In the genomic region with DNA sequence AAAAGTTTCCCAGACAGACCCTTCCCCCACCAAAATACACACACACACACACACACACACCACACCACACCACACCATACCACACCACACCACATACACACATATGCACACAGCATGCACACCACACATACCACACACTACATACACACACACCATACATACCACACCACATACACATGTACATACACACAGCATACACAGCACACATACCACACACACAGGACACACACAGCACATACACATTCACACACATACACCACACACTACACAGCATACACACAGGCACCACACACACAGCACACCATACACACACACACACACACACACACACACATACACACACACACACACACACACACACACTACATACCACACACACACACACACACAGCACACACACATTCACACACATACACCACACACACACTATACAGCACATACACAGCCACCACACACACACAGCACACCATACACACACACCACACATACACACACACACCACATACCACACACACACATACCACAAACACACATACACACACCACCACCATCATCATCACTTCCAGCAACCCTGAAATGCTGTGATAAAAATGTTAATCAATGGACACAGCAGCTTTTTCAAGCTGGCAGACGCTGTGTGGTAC, we compare ENCODE assay signal across 11 mouse cellular contexts. TPM values are rescaled to one million over a fixed set of nuclear protein-coding genes. Genes with fewer than 3 reads are reported as not detected.
DNase-seq lines count a peak whose midpoint lies in the region; ATAC-seq and TF ChIP-seq lines count a peak whose summit lies in the region.
"Had no signal": no experiment of that assay in that cellular context is flagged by ENCODE, and none has a peak within 500 bp of the region (broad histone marks: within the 10 kb centered on the region; RNA-seq: fewer than 3 reads in every experiment).

No protein-coding gene starts in this region.

- no peaks in the 10 kb centered on the region for H3K4me1 ChIP-seq in heart, embryonic 10.5 days
- peaks cover 9% of the 10 kb centered on the region for H3K4me1 ChIP-seq in megakaryocyte, embryonic 14.5 days
- no peaks in the 10 kb centered on the region for H3K4me1 ChIP-seq in stomach, postnatal 0 days (replicated peaks; ENCODE audit: control insufficient read depth, insufficient read depth)

- no peak overlapping the region for H3K4me2 ChIP-seq in stomach, postnatal 0 days (replicated peaks; ENCODE audit: low read depth)

- no peak overlapping the region for H3K27ac ChIP-seq in heart, embryonic 10.5 days
- H3K27ac ChIP-seq in stomach, postnatal 0 days (replicated peaks) = no peak overlapping the region
- H3K27ac ChIP-seq: heart, adult 2 months had no signal

- no peak overlapping the region for H3K9ac ChIP-seq in stomach, postnatal 0 days (ENCODE audit: low read length)

- whole genome bisulfite sequencing in heart, embryonic 10.5 days = 80% methylated on average over 1 of the region's 1 CpGs
- WGBS in stomach, postnatal 0 days = 79% methylated on average over 1 of the region's 1 CpGs

- TF ChIP-seq EP300 in stomach, postnatal 0 days (optimal IDR thresholded peaks at IDR 0.05) = no peak

- peak; percentile 87 for DNase-seq in heart, adult 11 months
- no peak for DNase-seq in heart, embryonic 10.5 days (ENCODE audit: low spot score)
- DNase-seq in stomach, postnatal 0 days (ENCODE audit: low spot score) = no peak
- DNase-seq in embryo, embryonic 9.5 days (ENCODE audit: extremely low spot score) = no peak
- no peak for DNase-seq in adrenal gland, postnatal 14 days
- DNase-seq: heart, adult 2 months had no signal

- no peak overlapping the region for H3K4me3 ChIP-seq in heart, embryonic 10.5 days
- H3K4me3 ChIP-seq in megakaryocyte, embryonic 14.5 days (replicated peaks) = peak overlapping the region; percentile 67
- H3K4me3 ChIP-seq in stomach, postnatal 0 days (ENCODE audit: low read depth, low read length) = no peak overlapping the region
- H3K4me3 ChIP-seq: heart, adult 2 months had no signal

- TF ChIP-seq CTCF in stomach, postnatal 0 days (IDR thresholded peaks at IDR 0.05; ENCODE audit: low read depth) = no peak

- H3K27me3 ChIP-seq in heart, embryonic 10.5 days (ENCODE audit: insufficient read depth, poor library complexity, severe bottlenecking) = peaks cover 6% of the 10 kb centered on the region; the same call in 1 of the 2 replicates
- peaks cover 39% of the 10 kb centered on the region for H3K27me3 ChIP-seq in megakaryocyte, embryonic 14.5 days (replicated peaks)
- H3K27me3 ChIP-seq in stomach, postnatal 0 days (ENCODE audit: control insufficient read depth, insufficient read depth, low read length) = no peaks in the 10 kb centered on the region

- no peak for ATAC-seq in megakaryocyte, adult 5-6 weeks (ENCODE audit: poor library complexity, severe bottlenecking)
- peak; percentile 39; the same call in 1 of the 2 replicates for ATAC-seq in megakaryocyte progenitor cell, adult 5-6 weeks (replicated peaks; ENCODE audit: poor library complexity)
- peak; percentile 67; the same call in 1 of the 2 replicates for ATAC-seq in stomach, postnatal 0 days (ENCODE audit: low FRiP score, low TSS enrichment)

- H3K9me3 ChIP-seq in heart, embryonic 10.5 days = no peaks in the 10 kb centered on the region
- peaks cover 4% of the 10 kb centered on the region for H3K9me3 ChIP-seq in megakaryocyte, embryonic 14.5 days
- no peaks in the 10 kb centered on the region for H3K9me3 ChIP-seq in stomach, postnatal 0 days (ENCODE audit: control insufficient read depth, low read length)

- H3K36me3 ChIP-seq in heart, embryonic 10.5 days = no peaks in the 10 kb centered on the region
- no peaks in the 10 kb centered on the region for H3K36me3 ChIP-seq in megakaryocyte, embryonic 14.5 days (replicated peaks; ENCODE audit: low read length)
- no peaks in the 10 kb centered on the region for H3K36me3 ChIP-seq in stomach, postnatal 0 days (ENCODE audit: control insufficient read depth, insufficient read depth, low read length)

RNA-seq across cellular contexts. Expression of a gene that starts 26.6 kb away (rescaled TPM):
- 0.09 TPM in 1 of 2 replicates, not detected in the other for polyA plus RNA-seq in heart, embryonic 10.5 days (2016; fragmentation: Nextera tagmentation; extraction: Ambion mirVana)
- not detected in 2 replicates for polyA plus RNA-seq in megakaryocyte, embryonic 14.5 days (2012; ENCODE audit: insufficient read depth, low replicate concordance)
- not detected in 2 replicates for total RNA-seq in megakaryocyte, adult 5-6 weeks (2015)
- not detected in 2 replicates for total RNA-seq in megakaryocyte, adult 5-6 weeks (2017)
- total RNA-seq in megakaryocyte progenitor cell, adult 5-6 weeks (2015) = not detected in 2 replicates
- not detected in 2 replicates for total RNA-seq in megakaryocyte progenitor cell, adult 5-6 weeks (2017)
- polyA plus RNA-seq in stomach, postnatal 0 days (2015; fragmentation: Nextera tagmentation; extraction: Ambion mirVana) = not detected in 2 replicates
- total RNA-seq in adrenal gland, postnatal 14 days (2021) = not detected in 2 replicates
- total RNA-seq: heart, adult 2 months had no signal
- polyA plus RNA-seq: C2C12; lung, embryonic 16.5 days had no signal

RNA-seq across cellular contexts. Expression of a gene that starts 46.0 kb away (rescaled TPM):
- 36.8 and 44.2 TPM in 2 replicates for polyA plus RNA-seq in heart, embryonic 10.5 days (2016; fragmentation: Nextera tagmentation; extraction: Ambion mirVana)
- 59.9 and 92.2 TPM in 2 replicates for polyA plus RNA-seq in megakaryocyte, embryonic 14.5 days (2012; ENCODE audit: insufficient read depth, low replicate concordance)
- 55.5 and 84.6 TPM in 2 replicates for total RNA-seq in megakaryocyte, adult 5-6 weeks (2015)
- 52.5 and 65.3 TPM in 2 replicates for total RNA-seq in megakaryocyte, adult 5-6 weeks (2017)
- total RNA-seq in megakaryocyte progenitor cell, adult 5-6 weeks (2015) = 40.6 and 85.4 TPM in 2 replicates
- 36.4 and 69.6 TPM in 2 replicates for total RNA-seq in megakaryocyte progenitor cell, adult 5-6 weeks (2017)
- 110 and 119 TPM in 2 replicates for polyA plus RNA-seq in stomach, postnatal 0 days (2015; fragmentation: Nextera tagmentation; extraction: Ambion mirVana)
- 95.5 and 107 TPM in 2 replicates for total RNA-seq in adrenal gland, postnatal 14 days (2021)
